Mouse (Mus musculus) lung, postnatal 0 days (tissue): ENCODE data around the gene BC037034.

Experiments
- CTCF ChIP-seq: IDR thresholded peaks from 2 replicates; pipeline ENCODE4 v1.5.1; 2016; ENCODE audit warnings: antibody characterized with exemption, mild to moderate bottlenecking
- EP300 ChIP-seq: IDR thresholded peaks from 2 replicates; pipeline ENCODE4 v1.6.1; 2016; ENCODE audit warnings: antibody characterized with exemption, mild to moderate bottlenecking, control low read depth

- TF ChIP-seq CTCF (no peak), EP300 (no peak)
These were observed 7.4 kb upstream of the BC037034 start for GRCm38 (mm10) chr5:138271232-138271631.
